Mouse (Mus musculus): ENCODE results near the gene Hist1h1c. TPM values are rescaled to one million over a fixed set of nuclear protein-coding genes. Genes with fewer than 3 reads are reported as not detected.

The Hist1h1c gene
- total RNA-seq, 2 experiments from 2014 or later: 1,619 to 1,663 TPM

Other genes starting within 250 kb of the Hist1h1c start
- gene Btn2a2, start 250.0 kb upstream of the Hist1h1c start, total RNA-seq (2023): not detected
- 1,000 to 10,000 TPM; 1,672 to 1,684 TPM for gene Hist1h4h, start 207.8 kb upstream of the Hist1h1c start, total RNA-seq (2023)
- 1,000 to 10,000 TPM; 1,080 to 1,089 TPM for gene Hist1h2af, start 204.9 kb upstream of the Hist1h1c start, total RNA-seq (2023)
- gene Hist1h3g, start 203.4 kb upstream of the Hist1h1c start, total RNA-seq (2023): 100 to 1,000 TPM; 354 to 358 TPM
- 100 to 1,000 TPM; 133 to 136 TPM for gene Hist1h2bh, start 195.4 kb upstream of the Hist1h1c start, total RNA-seq (2023)
- gene Hist1h3f, start 194.8 kb upstream of the Hist1h1c start, total RNA-seq (2023): 100 to 1,000 TPM; 457 to 468 TPM
- 1,000 to 10,000 TPM; 2,366 to 2,514 TPM for gene Hist1h4f, start 187.2 kb upstream of the Hist1h1c start, total RNA-seq (2023)
- gene Hist1h1d, start 185.5 kb upstream of the Hist1h1c start, total RNA-seq (2023): 100 to 1,000 TPM; 108 to 121 TPM
- gene Hist1h3e, start 176.4 kb upstream of the Hist1h1c start, total RNA-seq (2023): 100 to 1,000 TPM; 839 to 947 TPM
- gene Hist1h2ae, start 167.6 kb upstream of the Hist1h1c start, total RNA-seq (2023): 100 to 1,000 TPM; 191 to 199 TPM
- gene Hist1h2bg, start 167.4 kb upstream of the Hist1h1c start, total RNA-seq (2023): 1,000 to 10,000 TPM; 1,545 to 1,845 TPM
- 1,000 to 10,000 TPM; 1,042 to 1,254 TPM for gene Hist1h2bf, start 164.6 kb upstream of the Hist1h1c start, total RNA-seq (2023)
- 100 to 1,000 TPM; 115 to 121 TPM for gene Hist1h2ad, start 164.4 kb upstream of the Hist1h1c start, total RNA-seq (2023)
- gene Hist1h3d, start 163.0 kb upstream of the Hist1h1c start, total RNA-seq (2023): 100 to 1,000 TPM; 147 to 159 TPM
- gene Hist1h4d, start 157.2 kb upstream of the Hist1h1c start, total RNA-seq (2023): 100 to 1,000 TPM; 726 to 742 TPM
- gene Hist1h2be, start 117.7 kb upstream of the Hist1h1c start, total RNA-seq (2023): 100 to 1,000 TPM; 103 to 111 TPM
- 100 to 1,000 TPM; 779 TPM for gene Hist1h1e, start 116.2 kb upstream of the Hist1h1c start, total RNA-seq (2023)
- 10 to 100 TPM; 48.0 to 51.5 TPM for gene Hist1h2ac, start 54.9 kb upstream of the Hist1h1c start, total RNA-seq (2023)
- 100 to 1,000 TPM in 1 of 2 experiments, 10 to 100 TPM in 1; 97.4 to 109 TPM for gene Hist1h2bc, start 54.6 kb upstream of the Hist1h1c start, total RNA-seq (2023)
- gene Hist1h1t, start 43.0 kb upstream of the Hist1h1c start, total RNA-seq (2023): 1 to 10 TPM in 1 of 2 experiments, under 1 TPM in 1; 0.86 to 1.1 TPM
- 100 to 1,000 TPM; 391 to 419 TPM for gene Hist1h4c, start 40.4 kb upstream of the Hist1h1c start, total RNA-seq (2023)
- gene Hfe, start 28.0 kb upstream of the Hist1h1c start, total RNA-seq (2023): 1 to 10 TPM; 4.2 to 6.6 TPM
- 100 to 1,000 TPM; 617 to 658 TPM for gene Hist1h3c, start 6.8 kb downstream of the Hist1h1c start, total RNA-seq (2023)
- gene Hist1h2bb, start 7.9 kb downstream of the Hist1h1c start, total RNA-seq (2023): 100 to 1,000 TPM; 868 to 875 TPM
- gene Hist1h2ab, start 12.3 kb downstream of the Hist1h1c start, total RNA-seq (2023): 1,000 to 10,000 TPM; 1,294 to 1,569 TPM
- gene Hist1h3b, start 13.5 kb downstream of the Hist1h1c start, total RNA-seq (2023): 1,000 to 10,000 TPM; 1,352 to 1,548 TPM
- gene Hist1h4b, start 18.2 kb downstream of the Hist1h1c start, total RNA-seq (2023): 100 to 1,000 TPM; 569 to 600 TPM
- 100 to 1,000 TPM; 541 to 562 TPM for gene Hist1h4a, start 22.4 kb downstream of the Hist1h1c start, total RNA-seq (2023)
- gene Hist1h3a, start 23.6 kb downstream of the Hist1h1c start, total RNA-seq (2023): 1,000 to 10,000 TPM in 1 of 2 experiments, 100 to 1,000 TPM in 1; 878 to 1,040 TPM
- 100 to 1,000 TPM; 455 to 460 TPM for gene Hist1h1a, start 24.9 kb downstream of the Hist1h1c start, total RNA-seq (2023)
- not detected for gene Trim38, start 31.1 kb downstream of the Hist1h1c start, total RNA-seq (2023)
- gene Slc17a2, start 68.2 kb downstream of the Hist1h1c start, total RNA-seq (2023): not detected
- not detected for gene Slc17a3, start 100.6 kb downstream of the Hist1h1c start, total RNA-seq (2023)
- not detected for gene Slc17a1, start 128.9 kb downstream of the Hist1h1c start, total RNA-seq (2023)
- not detected for gene Slc17a4, start 176.2 kb downstream of the Hist1h1c start, total RNA-seq (2023)
- gene Hist1h2ba, start 195.3 kb downstream of the Hist1h1c start, total RNA-seq (2023): not detected
- not detected for gene Hist1h2aa, start 195.7 kb downstream of the Hist1h1c start, total RNA-seq (2023)

Measured in neutrophil, adult 59 days (primary cell).